Mouse (Mus musculus) adrenal gland, postnatal 4 days (tissue): ENCODE measurements around the gene Tle2. TPM values are rescaled to one million over a fixed set of nuclear protein-coding genes. Genes with fewer than 3 reads are reported as not detected.

Source experiments
- DNase-seq, 2 experiments: peaks; one replicate each; pipeline ENCODE4 v3.0.0; 2021 to 2022; ENCODE audit warnings: low spot score in 2 of 2, mixed read lengths in 2 of 2
- long read RNA-seq, 2 experiments: library from polyadenylated mRNA; stranded (forward); transcript quantifications; one replicate each; pipeline ENCODE4 v2.0.0; 2021
- total RNA-seq, 2 experiments: library from RNA; stranded (reverse); gene quantifications; 2 replicates each; pipeline ENCODE4 v1.2.3; 2021

Gene Tle2
- total RNA-seq = 10 to 100 TPM; 24.9 to 30.4 TPM
- long read RNA-seq, experiment 1, partial matches to known transcripts = 2 of 22 reads
- long read RNA-seq, experiment 1, other reads (novel, unspliced or antisense) = 18 of 22 reads
- long read RNA-seq, experiment 2, partial matches to known transcripts = 3 of 20 reads
- long read RNA-seq, experiment 2, other reads (novel, unspliced or antisense) = 16 of 20 reads

GRCm38 (mm10) chr10:81574081-81575056 lies at the start of gene Tle2:
TSS of gene Tle2 (plus strand) at chr10:81574561.
- DNase-seq = no peak

DNA sequence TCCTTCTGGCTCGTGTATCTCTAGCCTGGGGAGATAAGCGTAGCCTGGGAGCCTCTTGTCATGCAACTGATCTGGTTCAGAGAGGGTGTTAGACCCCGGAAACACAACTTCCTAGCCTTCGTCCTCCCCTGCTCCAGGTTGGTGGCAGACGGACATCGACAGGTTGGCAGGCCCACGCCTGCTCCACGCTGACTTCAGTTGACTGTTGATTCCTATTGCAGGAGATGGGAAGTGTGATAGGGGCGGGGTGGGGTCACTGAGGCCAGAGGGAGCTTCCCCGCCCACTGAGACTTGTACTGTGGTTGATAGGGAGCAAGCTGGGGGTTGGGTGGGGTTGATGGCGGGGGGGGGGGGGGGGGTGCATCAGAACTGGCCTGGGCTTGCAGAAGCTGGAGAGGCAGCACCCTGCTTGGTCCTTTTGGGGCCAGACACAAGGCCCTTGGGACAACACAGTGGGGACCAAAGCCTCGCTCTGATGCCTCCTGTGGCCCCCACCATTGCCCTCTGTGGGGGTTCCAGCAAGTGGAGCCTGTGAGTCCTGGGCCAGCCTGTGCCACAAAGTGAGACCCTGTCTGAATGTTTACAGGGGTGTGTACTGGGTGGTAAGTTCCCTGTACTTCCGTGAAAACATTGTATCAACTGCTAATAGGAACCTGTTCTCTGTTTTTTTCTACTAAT lies 49.2 kb upstream of the Tle2 start:
- no peak for DNase-seq

DNA sequence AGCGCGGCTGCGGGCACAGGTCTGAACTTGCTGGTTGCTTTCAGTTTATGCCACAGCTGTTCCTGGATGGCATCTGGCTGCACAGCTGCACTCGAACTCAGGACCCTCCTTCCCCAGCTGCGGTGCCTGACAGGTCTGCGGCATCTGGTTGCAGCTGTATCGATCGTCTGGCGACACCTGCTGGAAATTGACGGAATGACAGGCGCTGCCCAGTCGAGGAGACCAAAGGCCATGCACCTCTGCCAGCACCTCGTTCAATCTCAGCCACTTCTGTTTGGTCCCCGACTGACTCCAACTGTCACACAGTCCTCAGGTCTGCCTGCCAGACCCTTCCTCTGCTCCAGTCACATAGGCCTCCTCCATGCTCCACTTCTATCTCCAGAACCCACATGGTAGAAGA lies 47.6 kb upstream of the Tle2 start:
- DNase-seq = peak; percentile 63 to 65

DNA sequence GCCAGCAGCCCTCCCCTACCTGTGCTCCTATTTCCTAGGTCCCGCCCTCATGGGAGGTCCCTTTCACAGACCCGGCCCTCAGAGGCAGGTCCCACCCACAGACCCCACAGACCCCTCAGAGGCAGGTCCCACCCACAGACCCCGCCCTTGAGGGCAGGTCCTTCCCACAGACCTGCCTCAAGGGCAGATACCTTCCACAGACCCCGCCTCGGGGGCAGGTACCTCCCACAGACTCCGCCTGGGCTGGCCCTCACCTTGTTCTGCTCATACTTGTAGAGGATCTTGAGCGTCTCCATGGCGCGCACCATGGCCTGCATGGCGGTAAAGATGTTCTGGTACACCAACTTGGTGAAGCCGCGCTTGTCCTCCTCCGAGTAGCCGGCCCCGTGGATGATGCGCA lies 39.5 kb upstream of the Tle2 start:
- no peak for DNase-seq

DNA sequence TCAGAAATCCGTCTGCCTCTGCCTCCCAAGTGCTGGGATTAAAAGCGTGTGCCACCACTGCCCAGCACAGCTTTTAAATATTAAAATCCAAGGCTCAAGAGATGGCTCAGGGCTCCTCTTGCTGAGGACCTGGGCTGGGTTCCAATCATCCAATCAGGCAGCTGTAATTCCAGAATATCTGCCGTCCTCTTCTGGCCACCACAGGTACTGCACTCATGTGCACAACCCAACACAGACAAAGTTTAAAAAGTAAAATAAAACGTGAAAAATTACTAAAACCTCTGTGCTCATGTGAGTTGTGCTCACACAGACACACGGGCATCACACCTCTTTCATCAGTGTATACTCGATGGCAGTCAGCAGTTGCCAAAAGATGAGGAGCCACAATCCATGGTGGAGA lies 37.6 kb upstream of the Tle2 start:
- DNase-seq = no peak

DNA sequence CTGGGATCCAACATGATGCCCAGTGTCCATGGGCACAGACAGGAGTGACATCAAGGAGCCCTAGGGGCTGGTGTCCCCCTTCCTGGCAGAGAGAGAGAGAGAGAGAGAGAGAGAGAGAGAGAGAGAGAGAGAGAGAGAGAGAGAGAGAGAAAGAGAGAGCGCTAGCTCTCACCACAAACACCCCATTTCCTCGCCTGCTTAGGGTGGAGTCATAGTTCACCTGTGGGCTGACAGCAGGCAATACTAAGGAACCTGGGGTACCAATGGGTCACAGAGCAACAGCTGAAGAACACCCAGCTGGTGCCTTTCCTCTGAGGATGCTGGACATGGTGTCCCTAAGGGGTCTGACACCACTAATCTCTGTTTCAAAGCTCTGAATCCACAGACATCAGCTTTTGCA lies 36.9 kb upstream of the Tle2 start:
- DNase-seq = no peak

GRCm38 (mm10) chr10:81538321-81539048 lies 35.9 kb upstream of the Tle2 start:
- DNase-seq = no peak

- no peak for DNase-seq
Measured at GRCm38 (mm10) chr10:81541363-81541762, 33.0 kb upstream of the Tle2 start.

DNA sequence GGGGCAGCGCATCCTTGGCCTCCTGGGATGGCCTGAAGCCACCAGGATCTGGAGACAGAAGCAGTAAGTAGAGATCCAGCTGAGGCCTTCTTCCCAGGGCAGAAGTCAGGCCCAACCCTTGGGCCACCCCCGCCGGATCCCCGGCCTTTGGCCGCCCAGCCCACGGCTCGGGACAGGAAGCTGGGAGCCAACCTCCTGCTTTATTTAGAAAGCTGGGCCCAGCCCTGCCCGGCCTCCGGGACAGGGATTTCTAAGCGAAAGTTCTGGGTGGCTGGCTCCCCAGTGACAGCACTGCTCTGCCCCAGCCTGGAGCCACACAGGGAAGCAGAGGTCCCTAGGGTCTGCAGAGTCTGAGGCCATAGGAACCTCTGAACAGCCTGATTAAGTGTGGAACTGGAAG lies 32.6 kb upstream of the Tle2 start:
- no peak for DNase-seq

DNA sequence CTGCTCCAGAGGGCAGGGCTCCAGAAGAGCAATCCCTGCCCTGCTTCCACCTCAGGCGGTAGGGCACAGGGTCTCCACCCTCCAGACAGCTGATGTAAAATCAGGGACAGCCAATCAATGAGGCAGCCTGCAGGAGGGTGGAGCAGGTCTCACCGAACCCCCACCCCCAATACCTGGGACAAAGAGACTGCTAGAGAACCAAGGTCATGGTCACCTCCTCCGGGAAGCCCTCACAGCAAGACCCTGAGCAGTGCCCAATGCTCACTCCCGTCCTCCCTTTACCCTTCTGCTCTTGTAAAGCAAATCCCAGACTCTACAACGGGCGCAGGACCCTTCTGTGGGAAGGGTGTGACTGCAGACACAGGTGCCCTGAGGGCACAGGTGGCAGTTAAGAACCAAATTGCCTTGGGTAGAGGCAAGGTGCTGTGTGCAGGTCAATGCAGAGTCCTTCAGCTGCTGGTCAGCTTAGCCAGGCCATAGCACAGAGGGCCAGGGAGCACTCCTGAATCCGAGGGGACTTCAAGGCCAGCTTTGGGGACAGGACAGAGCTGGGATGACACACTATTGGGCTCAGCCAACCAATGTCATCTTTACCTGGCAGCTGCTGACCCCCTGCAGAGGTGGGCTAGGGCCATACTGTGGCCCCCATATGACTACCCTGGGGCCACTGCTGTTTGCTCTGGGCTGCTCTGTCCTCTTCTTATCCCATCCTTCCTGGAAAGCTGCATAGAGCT lies 31.5 kb upstream of the Tle2 start:
- DNase-seq = no peak

- no peak for DNase-seq
Measured at GRCm38 (mm10) chr10:81543633-81544032, 30.7 kb upstream of the Tle2 start.

DNA sequence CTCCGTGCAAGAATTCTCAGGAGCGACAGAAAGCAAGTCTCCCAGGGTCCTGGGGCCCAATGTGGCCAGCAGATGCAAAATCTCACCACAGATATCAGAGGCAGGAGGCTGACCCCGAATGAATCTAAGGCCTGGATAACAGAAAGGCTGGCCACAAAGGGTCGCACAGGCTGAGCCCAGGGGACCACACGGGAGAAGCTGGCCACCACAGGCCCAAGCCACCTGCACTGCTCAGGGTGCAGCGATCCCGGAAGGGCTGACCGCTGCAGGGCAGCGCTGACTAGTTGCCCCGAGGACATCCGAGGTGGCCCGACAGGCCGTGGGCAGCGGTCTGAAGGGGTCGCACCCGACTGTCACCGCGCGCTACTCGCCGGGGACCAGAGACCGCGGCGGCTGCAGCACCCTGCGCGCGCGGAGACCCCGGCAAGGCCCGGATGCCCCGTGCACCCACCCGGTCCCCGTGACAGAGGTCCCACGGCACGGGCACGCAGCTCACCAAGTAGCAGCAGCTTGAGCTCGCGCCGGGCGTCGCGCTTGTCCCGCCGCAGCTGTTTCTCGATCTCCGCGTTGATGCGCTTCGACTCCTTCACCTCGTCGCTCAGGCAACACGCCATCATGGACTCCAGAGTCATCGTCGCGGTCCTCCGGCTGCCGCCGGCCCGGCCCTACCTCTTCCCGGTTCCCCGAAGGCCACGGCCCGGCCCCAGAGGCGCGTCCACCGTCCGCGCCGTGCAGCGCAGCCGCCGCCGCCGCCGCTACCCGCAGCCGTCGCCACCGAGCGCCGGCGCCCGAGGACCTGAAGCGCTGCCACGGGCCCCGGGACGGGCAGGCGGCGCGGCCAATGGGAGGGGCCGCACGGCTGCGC lies 29.8 kb upstream of the Tle2 start:
- DNase-seq = no peak

- DNase-seq = peak; percentile 99 to 100
Measured at GRCm38 (mm10) chr10:81545161-81545747, 29.1 kb upstream of the Tle2 start, which contains the start of gene Gna11. TSS of gene Gna11 (minus strand) at chr10:81545190.

- no peak for DNase-seq
Measured at GRCm38 (mm10) chr10:81546332-81546731, 28.0 kb upstream of the Tle2 start.

DNA sequence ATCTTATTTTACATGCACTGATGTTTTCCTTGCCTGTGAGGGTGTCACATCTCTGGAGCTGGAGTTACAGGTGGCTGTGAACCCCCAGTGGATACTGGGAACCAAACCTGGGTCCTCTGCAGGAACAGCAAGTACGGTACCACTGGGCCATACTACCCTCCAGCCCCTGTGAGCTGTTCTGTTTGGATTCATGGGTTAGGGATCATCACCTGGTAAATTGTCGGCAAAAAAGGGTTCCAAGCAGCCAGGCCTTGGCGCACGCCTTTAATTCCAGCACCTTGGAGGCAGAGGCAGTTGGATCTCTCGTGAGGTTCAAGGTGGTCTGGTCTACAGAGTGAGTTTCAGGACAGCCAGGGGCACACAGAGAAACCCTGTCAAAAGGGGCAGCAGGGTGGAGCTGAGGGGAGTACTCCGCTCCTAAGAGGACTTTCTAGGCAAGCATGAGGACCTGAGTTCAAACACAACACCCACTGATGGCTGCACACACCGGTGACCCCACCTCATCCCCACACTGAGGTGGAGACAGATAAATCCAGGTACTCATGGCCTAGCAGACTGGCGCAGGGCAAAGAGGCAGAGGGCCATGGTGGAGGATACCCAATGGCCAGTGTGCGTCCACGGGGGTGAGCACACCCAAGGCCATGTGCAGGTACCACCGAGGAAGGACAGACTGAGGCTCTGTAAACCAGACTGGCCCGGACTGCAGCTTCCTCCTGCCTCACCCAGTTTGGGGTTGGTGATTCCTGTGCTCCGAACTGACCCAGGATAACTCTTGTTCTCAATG lies 27.4 kb upstream of the Tle2 start:
- DNase-seq = no peak

GRCm38 (mm10) chr10:81548944-81549343 lies 25.4 kb upstream of the Tle2 start:
- DNase-seq = no peak

DNA sequence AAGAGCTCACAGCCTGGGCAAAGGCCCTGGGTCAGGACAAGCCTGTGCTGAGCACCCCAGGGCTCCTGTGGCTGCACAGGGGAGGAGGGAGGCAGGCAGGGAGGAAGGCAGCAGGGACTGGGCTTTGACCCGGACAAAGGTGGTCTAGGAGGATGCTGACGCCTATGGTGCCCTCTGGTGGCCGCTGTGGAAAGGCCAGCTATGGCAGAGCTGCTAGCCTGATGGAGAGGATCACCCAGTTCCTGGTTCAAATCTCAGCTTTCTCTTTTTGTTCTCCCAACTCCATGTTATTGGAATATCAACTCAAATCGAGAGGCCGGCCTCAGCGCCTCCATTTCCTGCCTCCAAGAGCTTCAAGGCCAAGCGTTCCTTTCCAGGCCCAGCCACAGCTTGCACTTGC lies 24.1 kb upstream of the Tle2 start:
- DNase-seq = no peak

GRCm38 (mm10) chr10:81551597-81552102 lies 22.7 kb upstream of the Tle2 start:
- DNase-seq = peak; percentile 43 to 69
